Mouse (Mus musculus): ENCODE measurements around the gene Fst.

GRCm38 (mm10) chr13:114493826-114494225 lies 35.1 kb upstream of the Fst start:
- TF ChIP-seq CTCF (IDR thresholded peaks at IDR 0.05; ENCODE audit: borderline replicate concordance, control insufficient read depth, extremely low read depth, insufficient read depth, low read length, poor library complexity) (no peak), POLR2A (IDR thresholded peaks at IDR 0.05; ENCODE audit: control insufficient read depth, extremely low read depth, insufficient read depth, low read length, poor library complexity) (no peak)

Data from thymus, adult 2 months (tissue).